Mouse (Mus musculus) ZHBTc4 (cell line): ENCODE results near the gene Fyb2.

Experiments
- DNase-seq: peaks from one replicate; pipeline ENCODE4 v3.0.0-alpha.2; 2011; ENCODE audit warnings: low read depth, low spot score

Gene Fyb2

DNA sequence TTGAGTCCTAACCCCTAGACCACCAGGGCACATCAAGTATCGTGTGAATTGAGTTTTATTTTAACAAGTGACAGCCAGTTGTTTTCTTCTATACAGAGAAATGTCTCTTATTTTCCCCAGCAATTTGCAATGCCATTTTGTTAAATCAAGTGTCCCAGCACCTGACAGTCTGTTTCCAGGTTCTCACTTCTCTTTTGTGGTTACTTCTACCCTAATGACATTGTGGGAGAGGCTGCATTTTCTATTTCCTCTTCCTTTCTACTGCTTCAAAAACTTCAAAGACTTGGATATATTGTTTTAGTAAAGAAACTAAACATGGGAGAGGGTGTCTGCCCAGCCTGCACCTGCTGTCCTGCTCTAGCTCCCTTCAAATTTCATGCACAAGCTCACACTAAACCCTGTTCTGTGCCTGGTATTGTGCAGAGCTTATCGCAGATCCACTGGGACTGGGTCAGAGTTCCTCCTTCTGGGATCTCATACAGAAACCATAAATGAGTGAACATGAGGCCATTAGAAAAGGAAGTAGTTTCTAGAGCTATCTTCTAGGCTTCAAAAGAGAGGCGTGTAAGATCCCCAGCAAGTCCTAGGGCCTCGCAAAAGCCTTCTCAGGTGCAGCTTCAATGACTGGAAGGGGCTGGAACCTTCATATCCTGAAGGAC lies 94.2 kb downstream of the Fyb2 start:
- no peak for DNase-seq

DNA sequence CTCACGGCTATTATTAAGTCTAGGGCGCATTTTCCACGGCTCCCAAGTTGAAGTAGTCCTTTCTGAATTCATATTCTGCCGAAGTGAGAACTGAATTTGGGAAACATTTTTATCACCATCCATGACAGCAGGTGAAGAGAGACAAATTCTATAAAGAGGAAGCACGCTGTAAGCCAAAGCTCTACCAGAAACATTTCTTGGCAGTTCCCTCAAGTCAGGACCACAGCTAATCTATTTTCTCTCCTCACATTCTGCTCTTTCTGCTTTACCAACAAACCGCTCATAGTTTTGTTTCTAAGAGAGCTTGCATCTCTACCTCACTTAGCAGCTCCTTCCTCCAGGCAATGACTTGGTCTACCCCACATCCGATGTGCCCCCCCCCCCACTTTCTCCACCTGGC lies 100.5 kb downstream of the Fyb2 start:
- no peak for DNase-seq

DNA sequence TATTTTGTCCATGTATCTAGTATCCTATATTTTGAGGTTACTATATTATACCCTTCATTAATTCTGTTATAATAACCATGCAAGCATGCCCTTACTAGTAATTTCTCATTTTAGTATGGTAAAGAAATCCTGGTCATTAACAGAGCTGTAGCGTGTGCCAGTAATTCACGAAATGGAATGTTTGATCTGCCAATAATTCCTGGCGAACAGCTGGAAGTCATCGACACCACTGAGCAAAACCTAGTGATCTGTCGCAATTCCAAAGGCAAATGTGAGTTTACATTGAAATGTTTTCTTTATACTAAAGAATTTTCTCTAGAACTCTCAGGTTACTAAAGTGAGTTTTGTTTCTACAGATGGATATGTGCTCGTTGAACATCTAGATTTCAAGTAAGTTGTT lies 102.2 kb downstream of the Fyb2 start:
- no peak for DNase-seq

DNA sequence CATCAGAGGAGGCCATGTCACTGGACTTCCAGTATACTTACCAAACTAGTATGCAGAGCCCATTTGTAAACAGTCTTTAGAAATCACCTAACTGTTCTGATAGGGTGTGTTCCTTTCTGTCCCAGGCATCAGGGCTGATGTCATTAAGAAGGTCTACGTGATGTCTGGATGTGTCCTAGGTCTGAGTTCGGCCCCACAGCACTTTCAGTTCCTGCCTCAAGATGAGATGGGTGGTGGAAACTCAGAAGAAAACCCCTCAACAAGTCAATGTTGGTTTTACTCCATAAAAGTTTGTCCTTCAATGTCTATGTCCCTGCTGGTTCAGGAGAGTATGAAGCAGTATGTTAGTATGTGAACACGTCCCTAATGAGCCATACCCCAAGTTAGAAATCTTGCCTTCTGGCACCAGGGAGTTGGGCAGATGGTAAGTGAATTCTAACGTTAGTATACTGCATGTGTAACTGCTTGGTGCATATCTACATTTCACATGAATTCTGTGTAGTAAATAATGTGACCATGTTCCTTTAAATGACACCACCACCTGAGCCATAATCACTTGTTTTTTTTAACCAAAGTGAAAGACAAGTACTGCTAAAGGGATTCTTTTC lies 102.9 kb downstream of the Fyb2 start:
- no peak for DNase-seq

DNA sequence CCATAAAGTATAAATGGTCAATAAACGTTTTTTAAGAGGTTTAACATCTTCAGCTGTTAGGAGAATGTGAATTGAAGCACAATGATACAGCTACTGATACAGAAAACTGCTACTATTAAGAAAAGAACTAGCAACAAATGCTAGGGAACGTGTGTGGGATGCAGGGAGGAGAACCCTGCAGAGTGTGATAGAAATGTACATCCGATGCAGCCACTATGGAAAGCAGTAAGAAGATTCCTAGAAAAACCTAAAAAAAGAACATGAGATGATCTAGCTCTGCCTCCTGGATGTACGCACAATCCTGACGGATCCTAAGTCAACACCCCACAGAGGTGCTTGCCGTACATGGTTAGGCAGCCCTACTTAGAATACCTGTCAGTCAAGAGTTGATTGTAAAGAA lies 114.0 kb downstream of the Fyb2 start:
- no peak for DNase-seq

GRCm38 (mm10) chr4:105031104-105031503 lies 117.8 kb downstream of the Fyb2 start:
- no peak for DNase-seq

GRCm38 (mm10) chr4:105033153-105033552 lies 119.9 kb downstream of the Fyb2 start:
- DNase-seq, result peak; percentile 32

- DNase-seq, result no peak
Observed at GRCm38 (mm10) chr4:105034259-105034658, 121.0 kb downstream of the Fyb2 start.

DNA sequence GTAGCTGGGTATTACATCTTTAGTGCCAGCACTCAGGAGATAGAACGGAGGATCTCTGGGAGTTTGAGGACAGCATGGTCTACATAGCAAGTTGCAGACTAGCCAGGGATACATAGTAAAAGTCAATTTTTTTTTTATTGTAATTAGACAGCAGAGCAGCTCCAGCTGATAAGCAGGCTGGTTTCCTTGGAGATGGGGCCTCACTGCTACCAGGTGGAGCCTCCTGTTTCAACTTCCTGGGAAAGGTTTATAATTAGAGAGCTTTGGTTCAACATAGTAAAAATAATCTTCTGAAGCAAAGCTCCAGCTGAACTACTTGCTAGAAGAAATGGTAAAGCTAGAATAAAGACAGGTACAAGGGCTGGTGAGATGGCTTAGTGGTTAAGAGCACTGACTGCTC lies 136.8 kb downstream of the Fyb2 start:
- DNase-seq, result no peak

GRCm38 (mm10) chr4:105051291-105051690 lies 138.0 kb downstream of the Fyb2 start:
- DNase-seq, result no peak
